Mouse (Mus musculus) brain, embryonic 14.5 days (tissue): ENCODE data around the gene Tfpt. TPM values are rescaled to one million over a fixed set of nuclear protein-coding genes. Genes with fewer than 3 reads are reported as not detected.
"Not testable (repeated sequence)": the region's sequence is repeated elsewhere in the genome, so short reads cannot be mapped to it uniquely, and the experiment has no call there.

ENCODE experiments used
- DNase-seq: peaks from one replicate; pipeline ENCODE4 v3.0.0-alpha.2; 2011; ENCODE audit warnings: low read depth
- CTCF ChIP-seq: fragments of 200-500 bp; IDR thresholded peaks from 2 replicates; pipeline ENCODE4 v1.5.1; 2012; ENCODE audit warnings: inconsistent platforms, mild to moderate bottlenecking, moderate library complexity, borderline replicate concordance; ENCODE audit not compliant: insufficient read depth, insufficient read length; ENCODE audit errors: extremely low read depth
- POLR2A ChIP-seq: fragments of 200-500 bp; IDR thresholded peaks from 2 replicates; pipeline ENCODE4 v1.6.1; 2012; ENCODE audit warnings: mild to moderate bottlenecking, inconsistent platforms, borderline replicate concordance; ENCODE audit not compliant: poor library complexity, insufficient read depth, insufficient read length, severe bottlenecking; ENCODE audit errors: extremely low read depth
- polyA plus RNA-seq: library from polyadenylated mRNA; depleted of rRNA; stranded (reverse); fragments of >200 nt; gene quantifications from 2 replicates; pipeline ENCODE4 v1.2.3, GENCODE M21; 2012

Tfpt gene
- polyA plus RNA-seq, 1 experiment: 27.6 TPM

DNA sequence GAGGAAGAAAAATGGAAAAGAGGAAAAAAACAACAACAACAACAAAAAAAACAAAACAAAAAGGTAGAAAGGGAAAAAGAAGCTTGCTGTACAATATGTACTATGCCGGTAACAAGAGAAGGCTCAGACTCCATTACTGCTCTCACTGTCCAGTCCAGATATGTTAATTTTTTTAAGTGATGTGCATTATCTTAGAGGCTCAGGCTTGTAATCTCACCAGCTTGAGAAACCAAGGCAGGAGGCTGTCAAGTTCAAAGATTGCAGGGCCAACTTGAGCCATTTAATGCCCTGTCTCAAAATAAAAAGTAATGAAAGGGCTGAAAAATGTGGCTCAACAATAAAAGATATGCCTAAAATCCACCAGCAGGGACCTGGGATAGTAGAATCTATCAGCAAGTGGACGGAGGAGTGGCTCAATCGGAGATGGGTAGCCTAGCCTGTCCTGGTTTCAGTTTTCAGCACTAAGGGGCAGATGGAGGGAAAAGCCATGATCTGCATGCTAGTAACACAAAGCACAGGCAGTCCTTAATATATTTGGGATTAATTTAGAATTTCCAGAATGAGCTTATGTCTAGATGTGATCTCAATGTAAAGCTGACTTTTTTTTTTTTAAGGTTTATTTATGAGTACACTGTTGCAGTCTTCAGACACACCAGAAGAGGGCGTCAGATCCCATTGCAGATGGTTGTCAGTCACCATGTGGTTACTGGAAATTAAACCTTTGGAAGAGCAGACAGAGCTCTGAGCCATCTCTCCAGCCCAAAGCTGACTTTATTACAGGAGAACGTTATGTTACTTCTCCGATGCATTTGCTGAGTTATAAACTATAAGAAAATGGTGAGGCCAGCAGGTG is 13.1 kb downstream of the Tfpt start:
- TF ChIP-seq CTCF: peak; percentile 51; the same call in 1 of the 2 replicates
- TF ChIP-seq POLR2A: no peak
- DNase-seq: no peak

DNA sequence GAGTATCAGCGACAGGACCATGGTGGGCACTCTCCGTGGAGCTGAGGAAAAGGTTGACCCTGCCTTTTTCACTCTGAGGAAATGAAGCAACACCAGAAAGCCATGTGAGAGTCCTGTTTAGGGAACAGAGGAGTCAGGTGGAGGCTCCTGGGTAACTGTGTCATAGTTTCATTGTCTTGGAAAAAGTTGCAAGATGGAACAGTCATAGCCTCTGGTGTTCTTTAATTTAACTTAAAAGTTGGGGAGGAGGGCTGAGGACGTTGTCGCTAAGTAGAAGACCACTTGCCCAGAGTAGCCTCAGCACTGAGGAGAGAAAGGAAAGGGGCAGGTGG is 13.7 kb downstream of the Tfpt start, which contains the start of gene Oscar:
Gene Oscar, minus strand, starts transcription at position 101 of the 332 bp plus-strand sequence.
- DNase-seq: no peak
- TF ChIP-seq CTCF (no peak), POLR2A (no peak)

DNA sequence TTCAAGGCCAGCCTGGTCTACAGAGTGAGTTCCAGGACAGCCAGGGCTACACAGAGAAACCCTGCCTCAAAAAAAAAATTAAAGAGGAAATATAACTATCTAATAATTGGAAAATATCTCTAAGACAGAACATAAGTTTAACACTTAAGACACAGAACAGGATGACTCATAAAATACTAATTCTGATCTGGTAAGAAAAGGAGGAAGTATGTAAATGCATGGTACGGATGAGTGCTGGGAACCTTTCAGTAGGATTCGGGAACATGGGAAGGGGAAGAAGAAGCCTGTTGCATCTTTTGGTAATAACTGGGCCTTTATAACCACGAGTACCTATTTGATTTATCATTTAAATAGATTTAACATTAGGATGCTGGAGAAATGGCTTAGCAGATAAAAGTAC is 15.7 kb downstream of the Tfpt start:
- no peak for DNase-seq
- TF ChIP-seq CTCF: no peak
- no peak for TF ChIP-seq POLR2A

DNA sequence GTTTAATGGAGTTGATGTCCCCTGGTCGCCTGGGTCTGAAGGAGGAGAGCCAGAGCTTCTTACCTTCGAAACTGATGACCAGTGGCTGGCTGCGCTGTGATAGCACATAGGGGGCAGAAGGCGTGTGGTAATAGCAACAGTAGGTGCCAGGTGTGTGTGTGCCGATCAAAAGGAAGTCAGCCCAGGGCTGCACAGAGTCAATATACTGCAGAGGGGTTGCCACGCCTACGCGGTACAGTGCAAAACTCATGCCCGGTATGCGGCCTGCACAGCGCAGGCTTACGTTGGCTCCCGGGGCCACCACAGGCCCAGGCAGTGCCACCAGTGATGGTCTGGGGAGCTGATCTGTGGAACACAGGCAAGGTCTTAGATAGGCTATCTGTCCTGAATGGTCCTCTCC is 18.7 kb downstream of the Tfpt start:
- no peak for DNase-seq
- TF ChIP-seq POLR2A (no peak), CTCF (no peak)

DNA sequence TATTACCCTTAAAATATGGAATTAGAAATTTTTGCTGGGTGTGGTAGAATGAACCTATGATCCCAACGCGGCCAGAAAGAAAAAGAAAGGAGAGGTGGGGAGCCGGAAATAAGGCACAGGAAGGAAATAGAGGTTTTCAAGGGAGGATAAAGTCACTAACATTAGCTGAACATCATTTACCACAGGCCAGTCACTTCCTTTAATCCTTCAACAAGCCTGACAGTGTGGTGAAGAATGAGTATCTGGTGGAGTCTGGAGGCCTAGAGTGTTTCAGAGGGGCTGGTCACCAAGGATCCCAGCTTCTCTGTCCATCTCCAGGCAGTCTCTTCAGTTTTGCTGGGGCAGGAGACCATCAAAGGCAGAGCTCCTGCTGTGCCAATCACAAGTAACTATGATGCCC is 19.3 kb downstream of the Tfpt start:
- no peak for DNase-seq
- no peak for TF ChIP-seq POLR2A
- no peak for TF ChIP-seq CTCF

DNA sequence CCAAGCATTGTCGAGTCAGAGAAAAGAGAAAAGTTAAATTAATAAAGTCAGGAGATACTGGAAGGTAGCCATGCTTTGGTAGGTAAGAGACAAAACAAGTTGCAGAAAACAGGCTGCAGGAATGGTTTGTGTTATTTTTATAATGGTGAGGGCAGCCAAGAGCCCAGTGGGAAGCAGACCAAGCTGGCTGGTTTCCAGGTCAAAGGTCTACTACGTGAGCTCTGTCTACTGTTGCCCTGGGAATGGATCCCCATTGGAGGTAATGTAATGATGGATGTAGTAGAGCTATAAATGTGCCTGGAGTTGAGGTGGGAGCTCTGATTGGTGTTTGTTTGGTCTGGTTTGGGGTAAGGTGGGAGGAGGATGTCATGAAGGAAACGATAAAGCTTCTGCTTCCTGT is 20.6 kb downstream of the Tfpt start:
- TF ChIP-seq CTCF (no peak), POLR2A (no peak)
- no peak for DNase-seq

DNA sequence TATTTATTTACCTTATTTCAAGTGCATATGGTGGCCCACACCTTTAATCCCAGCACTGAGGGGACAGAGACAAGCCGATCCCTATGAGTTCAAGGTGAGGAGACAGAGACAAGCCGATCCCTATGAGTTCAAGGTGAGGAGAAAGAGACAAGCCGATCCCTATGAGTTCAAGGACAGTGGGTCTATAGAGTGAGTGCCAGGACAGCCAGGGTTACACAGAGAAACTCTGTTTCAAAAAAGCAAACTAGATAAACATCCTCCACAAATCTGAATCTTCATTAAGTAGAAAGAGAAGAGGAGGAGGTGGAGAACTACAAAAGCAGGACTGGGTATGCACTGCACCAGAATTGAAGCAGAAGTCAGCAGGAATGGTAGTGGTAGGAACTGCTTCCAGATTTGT is 21.1 kb downstream of the Tfpt start:
- TF ChIP-seq CTCF (no peak), POLR2A (no peak)
- no peak for DNase-seq

DNA sequence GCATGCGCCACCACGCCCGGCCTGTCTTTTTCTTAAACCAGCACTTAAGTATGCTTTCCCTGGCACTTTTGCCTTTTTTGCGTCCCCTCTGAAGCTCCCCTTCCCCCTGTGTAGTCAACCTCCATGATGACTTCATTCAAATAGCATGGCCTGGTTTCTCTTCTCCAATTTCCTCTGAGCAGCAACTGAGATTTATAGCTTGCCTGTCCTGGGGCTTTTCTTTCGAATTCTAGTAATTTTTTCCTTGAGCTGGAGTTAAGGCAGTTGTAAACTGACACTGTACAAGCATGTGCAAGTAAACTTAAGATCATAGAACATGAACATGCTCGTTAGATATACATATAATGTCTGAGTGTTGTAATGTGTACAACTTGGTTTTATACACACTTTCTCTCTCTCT is 22.3 kb downstream of the Tfpt start:
- TF ChIP-seq CTCF (no peak), POLR2A (no peak)
- DNase-seq: no peak

DNA sequence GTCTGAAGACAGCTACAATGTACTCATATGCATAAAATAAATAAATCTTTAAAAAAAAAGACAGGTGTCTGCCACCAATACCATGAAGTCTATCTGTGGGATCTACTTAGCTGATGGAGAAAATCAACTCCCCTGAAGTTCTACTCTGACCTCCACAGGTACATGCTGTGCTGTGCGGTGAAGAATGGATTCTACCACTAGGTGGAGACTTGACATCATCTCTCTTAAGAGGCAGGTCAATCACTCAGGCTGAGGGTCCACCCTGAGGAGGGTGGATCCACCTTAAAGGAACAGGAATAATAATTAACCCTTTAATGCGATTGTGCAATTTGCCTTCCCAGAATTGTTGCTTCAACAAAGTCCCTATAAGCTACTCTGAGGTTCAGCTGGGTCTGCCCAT is 22.9 kb downstream of the Tfpt start:
- peak; percentile 27; the same call in 1 of the 2 replicates for TF ChIP-seq CTCF
- no peak for TF ChIP-seq POLR2A
- DNase-seq: peak; percentile 19

DNA sequence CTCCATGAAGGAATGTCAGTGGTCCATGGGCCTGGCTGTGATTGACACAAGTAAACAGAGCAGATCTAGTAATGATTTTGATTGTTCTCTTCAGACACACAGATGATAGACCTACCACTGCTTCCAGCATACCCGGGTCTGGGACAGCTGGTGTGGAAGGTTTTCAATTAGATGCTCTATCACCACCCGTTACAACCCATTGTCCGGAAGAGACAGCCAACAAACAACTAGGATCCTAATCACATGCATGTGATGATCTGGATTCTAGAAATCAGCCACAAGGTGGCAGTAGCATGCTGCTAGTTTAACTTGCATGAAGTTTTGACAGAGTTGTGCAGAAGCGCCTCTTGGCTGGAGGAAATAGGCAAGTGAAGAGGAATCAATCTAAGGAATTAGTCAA is 28.6 kb downstream of the Tfpt start:
- DNase-seq: peak; percentile 87
- peak; percentile 76; the same call in 1 of the 2 replicates for TF ChIP-seq CTCF
- no peak for TF ChIP-seq POLR2A

DNA sequence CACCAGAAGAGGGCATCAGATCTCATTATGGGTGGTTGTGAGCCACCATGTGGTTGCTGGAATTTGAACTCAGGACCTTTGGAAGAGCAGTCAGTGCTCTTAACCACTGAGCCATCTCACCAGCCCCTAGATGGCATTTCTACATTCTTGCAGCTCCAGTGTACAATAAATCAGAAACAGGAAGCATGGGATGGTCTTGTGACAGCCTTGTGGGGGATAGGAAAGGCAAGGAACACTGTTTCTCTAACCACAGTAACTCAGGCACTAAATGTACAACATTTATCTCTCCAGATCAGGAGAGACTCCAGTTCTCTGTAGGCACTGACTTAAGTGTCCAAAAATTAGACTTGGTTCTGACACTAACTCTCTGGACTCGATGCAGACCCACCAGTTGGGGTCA is 32.0 kb downstream of the Tfpt start:
- DNase-seq: not testable (repeated sequence)

DNA sequence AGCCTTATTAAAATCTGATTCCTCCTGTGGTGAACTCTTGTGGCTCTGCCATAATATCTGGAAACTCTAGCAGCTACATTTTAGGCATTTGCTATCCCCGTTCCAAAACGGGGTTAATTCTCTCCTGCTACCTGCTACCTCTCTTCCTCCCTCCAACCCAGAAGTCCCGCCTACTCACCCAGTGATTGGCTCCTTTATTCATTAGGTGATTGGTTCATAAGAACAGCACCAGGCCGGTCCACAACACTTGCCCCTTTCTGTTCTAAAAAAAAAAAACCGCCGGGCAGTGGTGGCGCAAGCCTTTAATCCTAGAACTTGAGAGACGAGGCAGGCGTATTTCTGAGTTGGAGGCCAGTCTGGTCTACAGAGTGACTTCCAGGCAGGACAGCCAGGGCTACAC is 34.6 kb downstream of the Tfpt start:
- TF ChIP-seq POLR2A: no peak
- no peak for TF ChIP-seq CTCF

DNA sequence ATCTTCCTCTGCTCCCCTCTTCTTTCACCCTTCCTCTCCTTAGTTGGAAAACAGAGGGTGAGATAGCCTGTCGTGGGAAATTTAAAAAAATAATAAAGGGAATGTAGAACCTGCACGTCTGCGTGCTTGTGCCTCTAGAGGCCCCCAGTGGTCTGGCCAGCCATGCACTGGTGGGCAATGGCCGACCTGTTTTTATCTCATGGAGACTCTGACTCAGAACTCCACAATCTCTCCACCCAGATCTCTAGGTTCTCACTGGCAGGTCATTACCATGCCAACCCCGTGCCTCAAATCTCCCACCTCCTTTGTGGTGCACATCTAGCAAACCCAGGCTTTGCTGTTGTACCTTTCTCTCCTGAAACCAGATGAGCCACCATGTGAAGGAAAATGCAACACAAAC is 35.0 kb downstream of the Tfpt start:
- no peak for TF ChIP-seq POLR2A
- no peak for DNase-seq

More for the DNA sequence above, 34.6 kb downstream of the Tfpt start:
- DNase-seq: peak; percentile 3

DNA sequence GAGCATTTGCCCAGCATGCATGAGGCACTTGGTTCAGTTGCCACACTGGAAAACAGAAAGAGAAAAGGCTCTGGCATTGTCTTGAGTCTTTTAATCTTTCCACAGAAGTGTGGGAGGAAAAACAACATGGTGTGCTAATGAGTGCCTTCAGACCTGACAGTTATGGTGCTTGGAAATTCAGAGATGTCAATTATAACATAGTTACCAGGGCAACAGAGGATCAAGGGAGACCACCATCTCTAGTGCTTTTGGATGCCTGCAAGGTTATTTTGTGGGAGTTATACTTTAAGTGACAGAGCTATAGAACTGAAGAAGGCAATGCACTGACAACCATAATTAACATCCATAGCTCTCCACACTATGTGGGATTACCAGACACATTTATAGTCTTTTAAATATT is 35.9 kb downstream of the Tfpt start:
- peak; percentile 48 for DNase-seq
- TF ChIP-seq POLR2A: no peak
- TF ChIP-seq CTCF: no peak
